Mouse (Mus musculus): ENCODE results near the gene Tst. TPM values are rescaled to one million over a fixed set of nuclear protein-coding genes. Genes with fewer than 3 reads are reported as not detected.

The Tst gene
- polyA plus RNA-seq, 1 experiment, result 9.8 TPM

GRCm38 (mm10) chr15:78395478-78395962 is 10.2 kb downstream of the Tst start, which contains the start of gene Tex33:
Gene Tex33 (minus strand): TSS chr15:78395912.
- peaks cover 37% of the 10 kb centered on the region for H3K27me3 ChIP-seq (ENCODE audit: control insufficient read depth, insufficient read depth, insufficient read length)
- H3K36me3 ChIP-seq (ENCODE audit: control insufficient read depth, insufficient read depth), result no peaks in the 10 kb centered on the region
- no peak within 1 kb of the TSS for H3K4me3 ChIP-seq
- H3ac ChIP-seq (ENCODE audit: control insufficient read depth, insufficient read length), result no peak within 1 kb of the TSS
- H3K79me2 ChIP-seq (ENCODE audit: control insufficient read depth, insufficient read depth), result no peaks in the 10 kb centered on the region
- H3K4me2 ChIP-seq (ENCODE audit: low read depth), result no peak within 1 kb of the TSS
- TF ChIP-seq POLR2AphosphoS2 (IDR thresholded peaks at IDR 0.05; ENCODE audit: insufficient read length, low read depth) (no peak), REST (IDR thresholded peaks at IDR 0.05; ENCODE audit: insufficient read depth, insufficient read length) (no peak), E2F4 (IDR thresholded peaks at IDR 0.05; ENCODE audit: insufficient read depth) (no peak), TCF3 (IDR thresholded peaks at IDR 0.05; ENCODE audit: insufficient read length, low read depth) (no peak), POLR2A (IDR thresholded peaks at IDR 0.05; ENCODE audit: insufficient read length, low read depth) (no peak), USF1 (IDR thresholded peaks at IDR 0.05; ENCODE audit: low read depth) (no peak), MAX (IDR thresholded peaks at IDR 0.05; ENCODE audit: low read depth) (no peak)

GRCm38 (mm10) chr15:78390855-78391254 is 14.9 kb downstream of the Tst start:
- Histone ChIP-seq H3K36me3 (ENCODE audit: control insufficient read depth, insufficient read depth) (no peaks in the 10 kb centered on the region), H3K4me2 (ENCODE audit: low read depth) (no peak overlapping the region), H3K27me3 (ENCODE audit: control insufficient read depth, insufficient read depth, insufficient read length) (peaks cover 44% of the 10 kb centered on the region), H3ac (ENCODE audit: control insufficient read depth, insufficient read length) (no peak overlapping the region), H3K4me3 (no peak overlapping the region), H3K79me2 (ENCODE audit: control insufficient read depth, insufficient read depth) (no peaks in the 10 kb centered on the region)
- no peak for TF ChIP-seq POLR2A (IDR thresholded peaks at IDR 0.05; ENCODE audit: insufficient read length, low read depth)
- TF ChIP-seq E2F4 (IDR thresholded peaks at IDR 0.05; ENCODE audit: insufficient read depth), result no peak
- TF ChIP-seq TCF3 (IDR thresholded peaks at IDR 0.05; ENCODE audit: insufficient read length, low read depth), result no peak
- no peak for TF ChIP-seq MYOG (IDR thresholded peaks at IDR 0.05; ENCODE audit: control insufficient read depth in 1 of 3, insufficient read depth in 1 of 3, insufficient read length in 2 of 3, low read depth in 2 of 3)
- no peak for TF ChIP-seq CEBPB (IDR thresholded peaks at IDR 0.05; ENCODE audit: insufficient read depth, poor library complexity, severe bottlenecking)
- TF ChIP-seq REST (IDR thresholded peaks at IDR 0.05; ENCODE audit: insufficient read depth, insufficient read length), result no peak
- no peak for TF ChIP-seq SRF (IDR thresholded peaks at IDR 0.05; ENCODE audit: control insufficient read depth, insufficient read length, low read depth)
- TF ChIP-seq TCF12 (IDR thresholded peaks at IDR 0.05; ENCODE audit: insufficient read depth, poor library complexity, severe bottlenecking), result no peak
- TF ChIP-seq MYOD1 (IDR thresholded peaks at IDR 0.05; ENCODE audit: control insufficient read depth in 1 of 3, insufficient read length in 2 of 3, low read depth in 2 of 3), result no peak
- TF ChIP-seq MAX (IDR thresholded peaks at IDR 0.05; ENCODE audit: low read depth), result no peak
- TF ChIP-seq POLR2AphosphoS2 (IDR thresholded peaks at IDR 0.05; ENCODE audit: insufficient read length, low read depth), result no peak
- TF ChIP-seq USF1 (IDR thresholded peaks at IDR 0.05; ENCODE audit: low read depth), result no peak

GRCm38 (mm10) chr15:78385564-78385963 is 20.1 kb downstream of the Tst start:
- no peak overlapping the region for H3K4me3 ChIP-seq
- no peaks in the 10 kb centered on the region for H3K36me3 ChIP-seq (ENCODE audit: control insufficient read depth, insufficient read depth)
- peaks cover 33% of the 10 kb centered on the region for H3K27me3 ChIP-seq (ENCODE audit: control insufficient read depth, insufficient read depth, insufficient read length)
- no peak overlapping the region for H3K4me2 ChIP-seq (ENCODE audit: low read depth)
- H3K79me2 ChIP-seq (ENCODE audit: control insufficient read depth, insufficient read depth), result no peaks in the 10 kb centered on the region
- H3ac ChIP-seq (ENCODE audit: control insufficient read depth, insufficient read length), result no peak overlapping the region
- TF ChIP-seq MYOG (IDR thresholded peaks at IDR 0.05; ENCODE audit: control insufficient read depth in 1 of 3, insufficient read depth in 1 of 3, insufficient read length in 2 of 3, low read depth in 2 of 3) (no peak), MAX (IDR thresholded peaks at IDR 0.05; ENCODE audit: low read depth) (no peak), USF1 (IDR thresholded peaks at IDR 0.05; ENCODE audit: low read depth) (no peak), POLR2A (IDR thresholded peaks at IDR 0.05; ENCODE audit: insufficient read length, low read depth) (no peak), POLR2AphosphoS2 (IDR thresholded peaks at IDR 0.05; ENCODE audit: insufficient read length, low read depth) (no peak)

GRCm38 (mm10) chr15:78384220-78385116 is 21.2 kb downstream of the Tst start:
- Histone ChIP-seq H3K27me3 (ENCODE audit: control insufficient read depth, insufficient read depth, insufficient read length) (peaks cover 23% of the 10 kb centered on the region), H3K4me3 (no peak overlapping the region)
- TF ChIP-seq E2F4 (IDR thresholded peaks at IDR 0.05; ENCODE audit: insufficient read depth), result no peak
- no peak for TF ChIP-seq USF1 (IDR thresholded peaks at IDR 0.05; ENCODE audit: low read depth)
- no peak for TF ChIP-seq TCF3 (IDR thresholded peaks at IDR 0.05; ENCODE audit: insufficient read length, low read depth)
- TF ChIP-seq POLR2AphosphoS2 (IDR thresholded peaks at IDR 0.05; ENCODE audit: insufficient read length, low read depth), result no peak
- TF ChIP-seq SRF (IDR thresholded peaks at IDR 0.05; ENCODE audit: control insufficient read depth, insufficient read length, low read depth), result no peak
- no peak for TF ChIP-seq POLR2A (IDR thresholded peaks at IDR 0.05; ENCODE audit: insufficient read length, low read depth)
- no peak for TF ChIP-seq REST (IDR thresholded peaks at IDR 0.05; ENCODE audit: insufficient read depth, insufficient read length)
- TF ChIP-seq MYOG (IDR thresholded peaks at IDR 0.05; ENCODE audit: control insufficient read depth in 1 of 3, insufficient read depth in 1 of 3, insufficient read length in 2 of 3, low read depth in 2 of 3), result no peak
- TF ChIP-seq MAX (IDR thresholded peaks at IDR 0.05; ENCODE audit: low read depth), result no peak
- TF ChIP-seq MYOD1 (IDR thresholded peaks at IDR 0.05; ENCODE audit: control insufficient read depth in 1 of 3, insufficient read length in 2 of 3, low read depth in 2 of 3), result no peak
- no peak for TF ChIP-seq CEBPB (IDR thresholded peaks at IDR 0.05; ENCODE audit: insufficient read depth, poor library complexity, severe bottlenecking)
- TF ChIP-seq TCF12 (IDR thresholded peaks at IDR 0.05; ENCODE audit: insufficient read depth, poor library complexity, severe bottlenecking), result no peak

More at GRCm38 (mm10) chr15:78384220-78385116, 21.2 kb downstream of the Tst start:
- H3K36me3 ChIP-seq (ENCODE audit: control insufficient read depth, insufficient read depth), result no peaks in the 10 kb centered on the region
- no peaks in the 10 kb centered on the region for H3K79me2 ChIP-seq (ENCODE audit: control insufficient read depth, insufficient read depth)
- H3ac ChIP-seq (ENCODE audit: control insufficient read depth, insufficient read length), result no peak overlapping the region
- H3K4me2 ChIP-seq (ENCODE audit: low read depth), result no peak overlapping the region
